Mouse (Mus musculus): ENCODE data around the gene Anks1. TPM values are rescaled to one million over a fixed set of nuclear protein-coding genes. Genes with fewer than 3 reads are reported as not detected.

Gene Anks1
- total RNA-seq, 2 experiments from 2014 or later = 8.8 to 23.4 TPM

- Histone ChIP-seq H3K4me3 (no peak overlapping the region), H3K27ac (peak overlapping the region; percentile 76)
- no peak for TF ChIP-seq CTCF (IDR thresholded peaks at IDR 0.05)
- intact Hi-C loops (cut with DNase I) = no loop called here
- no peak for DNase-seq
These were observed 113.9 kb downstream of the Anks1 start for GRCm38 (mm10) chr17:28022854-28023655.

- Histone ChIP-seq H3K4me3 (no peak overlapping the region), H3K27ac (peak overlapping the region; percentile 76)
- TF ChIP-seq CTCF (IDR thresholded peaks at IDR 0.05) = no peak
- intact Hi-C loops (cut with DNase I) = no loop called here
- DNase-seq = no peak
These were observed 116.4 kb downstream of the Anks1 start for GRCm38 (mm10) chr17:28025541-28025961.

GRCm38 (mm10) chr17:28026111-28026872, 117.2 kb downstream of the Anks1 start:
- intact Hi-C loops (cut with DNase I) = no loop called here
- H3K27ac ChIP-seq = peak overlapping the region; percentile 76

GRCm38 (mm10) chr17:28027197-28027596, 118.1 kb downstream of the Anks1 start:
- H3K27ac ChIP-seq = peak overlapping the region; percentile 76
- TF ChIP-seq CTCF (IDR thresholded peaks at IDR 0.05) = no peak
- no peak for DNase-seq
- no peak overlapping the region for H3K4me3 ChIP-seq
- intact Hi-C loops (cut with DNase I) = no loop called here

More at GRCm38 (mm10) chr17:28026111-28026872, 117.2 kb downstream of the Anks1 start:
- DNase-seq = no peak
- TF ChIP-seq CTCF (IDR thresholded peaks at IDR 0.05) = no peak
- no peak overlapping the region for H3K4me3 ChIP-seq

- peak overlapping the region; percentile 84 for H3K27ac ChIP-seq
- intact Hi-C loops (cut with DNase I) = no loop called here
- DNase-seq = no peak
- no peak for TF ChIP-seq CTCF (IDR thresholded peaks at IDR 0.05)
- no peak overlapping the region for H3K4me3 ChIP-seq
These were observed 119.1 kb downstream of the Anks1 start for GRCm38 (mm10) chr17:28028236-28028635.

GRCm38 (mm10) chr17:28029308-28029707, 120.2 kb downstream of the Anks1 start:
- no peak for DNase-seq
- no peak overlapping the region for H3K4me3 ChIP-seq
- intact Hi-C loops (cut with DNase I) = no loop called here
- no peak for TF ChIP-seq CTCF (IDR thresholded peaks at IDR 0.05)
- H3K27ac ChIP-seq = peak overlapping the region; percentile 84

- DNase-seq = peak; percentile 49
- H3K27ac ChIP-seq = peak overlapping the region; percentile 84
- intact Hi-C loops (cut with DNase I) = no loop called here
- no peak overlapping the region for H3K4me3 ChIP-seq
- TF ChIP-seq CTCF (IDR thresholded peaks at IDR 0.05) = no peak
These were observed 121.3 kb downstream of the Anks1 start for GRCm38 (mm10) chr17:28030446-28030845.

GRCm38 (mm10) chr17:28031281-28031941, 122.3 kb downstream of the Anks1 start:
- TF ChIP-seq CTCF (IDR thresholded peaks at IDR 0.05) = no peak
- H3K4me3 ChIP-seq = no peak overlapping the region
- intact Hi-C loops (cut with DNase I) = no loop called here
- DNase-seq = no peak
- H3K27ac ChIP-seq = peak overlapping the region; percentile 84

GRCm38 (mm10) chr17:28032219-28032618, 123.1 kb downstream of the Anks1 start:
- TF ChIP-seq CTCF (IDR thresholded peaks at IDR 0.05) = no peak
- intact Hi-C loops (cut with DNase I) = no loop called here
- DNase-seq = no peak
- Histone ChIP-seq H3K4me3 (no peak overlapping the region), H3K27ac (peak overlapping the region; percentile 84)

GRCm38 (mm10) chr17:28033046-28033580, 124.0 kb downstream of the Anks1 start:
- Histone ChIP-seq H3K4me3 (no peak overlapping the region), H3K27ac (peak overlapping the region; percentile 84; the same call in 1 of the 2 replicates)
- no peak for TF ChIP-seq CTCF (IDR thresholded peaks at IDR 0.05)
- intact Hi-C loops (cut with DNase I) = no loop called here
- no peak for DNase-seq

- H3K4me3 ChIP-seq = no peak overlapping the region
- DNase-seq = peak; percentile 60
- TF ChIP-seq CTCF (IDR thresholded peaks at IDR 0.05) = no peak
- intact Hi-C loops (cut with DNase I) = no loop called here
- peak overlapping the region; percentile 56 for H3K27ac ChIP-seq
These were observed 125.9 kb downstream of the Anks1 start for GRCm38 (mm10) chr17:28034986-28035385.

All from gastrocnemius, adult 2 months (tissue).